Mouse (Mus musculus): ENCODE measurements around the gene Fgfr2.

DNA sequence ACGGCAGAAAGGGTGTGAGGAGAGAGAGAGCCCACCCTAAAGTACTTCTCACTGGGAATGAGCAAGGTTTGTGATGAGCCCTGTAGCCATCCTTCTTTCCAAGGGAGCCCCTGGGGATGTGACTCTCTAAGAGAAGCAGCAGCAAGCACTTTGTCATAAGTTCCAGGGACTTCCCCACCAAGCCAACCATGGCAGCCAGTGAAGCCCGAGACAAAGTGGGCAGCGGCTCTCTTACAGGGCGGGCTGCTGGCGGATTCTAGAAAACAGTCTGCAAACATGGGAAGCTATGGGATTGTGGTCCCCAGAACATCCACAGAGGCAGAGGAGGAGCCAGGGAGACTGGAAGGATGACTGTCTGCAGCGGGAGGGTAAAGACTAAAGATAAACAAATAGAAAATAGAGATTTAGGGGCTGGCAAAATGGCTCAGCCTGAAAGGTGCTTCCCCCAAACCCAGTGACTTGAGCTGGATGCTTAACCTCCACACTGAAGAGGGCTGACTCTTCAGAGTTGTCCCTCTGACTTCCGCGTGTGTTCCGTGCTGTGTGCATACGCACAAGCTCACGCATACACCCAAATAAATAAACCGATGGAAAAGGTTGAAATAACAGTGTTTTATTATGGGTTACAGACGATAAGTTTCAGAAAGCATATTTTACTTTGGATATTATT, 2427.3 kb downstream of the Fgfr2 start:
- no peak for TF ChIP-seq CTCF (conservative IDR thresholded peaks at IDR 0.05; ENCODE audit: low read length)
- no peak for TF ChIP-seq NANOG (IDR thresholded peaks at IDR 0.05; ENCODE audit: borderline replicate concordance, low read length)
- TF ChIP-seq POU5F1 (IDR thresholded peaks at IDR 0.05; ENCODE audit: borderline replicate concordance, low read length), result no peak

All from E14TG2a.4 (cell line).